Mouse (Mus musculus): Measurements from ENCODE around the gene Fmn2.

- TF ChIP-seq CTCF (IDR thresholded peaks at IDR 0.05; ENCODE audit: low read depth, low read length) (no peak), POLR2A (IDR thresholded peaks at IDR 0.05; ENCODE audit: extremely low read depth, insufficient read depth, low read length) (no peak)
These were observed 56.2 kb downstream of the Fmn2 start for GRCm38 (mm10) chr1:174557841-174558240.
